Mouse (Mus musculus) frontal cortex, adult 2 months (tissue): ENCODE data around the gene Rac2. TPM values are rescaled to one million over a fixed set of nuclear protein-coding genes. Genes with fewer than 3 reads are reported as not detected.

Experiments
- DNase-seq, 2 experiments: peaks; one replicate each; pipeline ENCODE4 v3.0.0; 2022; ENCODE audit warnings: low spot score in 1 of 2; ENCODE audit errors: extremely low spot score in 1 of 2
- polyA plus RNA-seq: library from polyadenylated mRNA; depleted of rRNA; stranded (reverse); fragments of >200 nt; gene quantifications from 2 replicates; pipeline ENCODE4 v1.2.3, GENCODE M21; 2012; rRNA removed

Rac2 gene
- polyA plus RNA-seq, result 2.7 and 4.7 TPM in 2 replicates

DNA sequence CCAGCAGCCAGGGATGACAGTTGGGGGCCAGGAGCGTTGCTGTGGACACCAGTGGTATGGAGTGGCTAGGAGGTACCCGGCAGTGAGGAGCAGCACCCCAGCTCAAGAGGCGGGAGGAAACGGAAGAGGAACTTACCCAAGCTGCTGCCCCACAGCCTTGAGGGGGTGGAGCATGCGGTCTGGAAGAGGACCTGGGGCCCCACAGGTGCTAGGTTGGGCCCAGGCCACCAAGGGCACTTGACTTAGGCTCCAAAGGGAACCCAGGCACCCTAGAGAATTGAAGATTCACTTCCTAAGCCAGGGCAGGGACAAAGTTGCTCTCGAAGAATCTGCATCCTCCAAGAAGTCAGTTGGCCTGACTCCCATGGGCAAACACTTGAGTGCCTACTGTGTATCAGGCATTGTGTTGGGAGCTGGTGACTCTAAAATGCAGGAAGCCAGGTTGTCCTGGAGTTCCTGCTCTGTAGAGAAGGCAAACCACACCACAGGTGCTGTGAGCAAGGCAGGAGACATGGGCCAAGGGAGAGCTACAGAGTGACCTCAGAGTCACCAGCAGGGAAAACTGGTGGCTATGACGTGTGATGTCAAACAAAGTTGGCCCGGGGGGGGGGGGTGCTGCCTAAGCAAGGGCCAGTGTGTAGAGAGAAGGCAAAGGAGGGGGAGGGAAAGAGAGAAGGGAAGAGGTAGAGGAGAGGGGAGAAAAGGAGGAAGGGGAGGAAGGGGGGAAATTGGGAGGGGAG lies at the start of gene Rac2:
Rac2 (minus strand) TSS at position 126 of the 740 bp plus-strand sequence.
- DNase-seq, result no peak

DNA sequence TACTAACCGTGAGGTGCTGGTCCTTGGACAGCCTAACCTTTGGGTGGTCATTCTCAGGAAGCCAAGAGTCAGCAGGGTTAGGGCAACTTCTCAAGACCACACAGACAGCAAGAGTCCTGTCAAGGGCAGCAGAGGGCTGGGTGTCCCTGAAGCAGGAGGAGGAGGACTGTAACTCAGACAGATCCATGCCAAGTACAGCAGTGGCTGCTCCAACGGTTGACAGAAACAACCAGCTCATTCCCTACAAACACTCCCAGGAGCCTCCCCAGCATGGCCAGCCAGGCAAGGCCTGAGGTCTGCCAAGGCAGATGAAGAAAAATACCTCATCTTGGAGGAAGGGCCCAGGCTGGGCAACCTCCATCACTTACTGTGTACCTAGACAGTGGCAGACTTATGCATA lies 44.4 kb upstream of the Rac2 start:
- no peak for DNase-seq

- no peak for DNase-seq
Observed at GRCm38 (mm10) chr15:78614536-78614935, 42.0 kb upstream of the Rac2 start.

DNA sequence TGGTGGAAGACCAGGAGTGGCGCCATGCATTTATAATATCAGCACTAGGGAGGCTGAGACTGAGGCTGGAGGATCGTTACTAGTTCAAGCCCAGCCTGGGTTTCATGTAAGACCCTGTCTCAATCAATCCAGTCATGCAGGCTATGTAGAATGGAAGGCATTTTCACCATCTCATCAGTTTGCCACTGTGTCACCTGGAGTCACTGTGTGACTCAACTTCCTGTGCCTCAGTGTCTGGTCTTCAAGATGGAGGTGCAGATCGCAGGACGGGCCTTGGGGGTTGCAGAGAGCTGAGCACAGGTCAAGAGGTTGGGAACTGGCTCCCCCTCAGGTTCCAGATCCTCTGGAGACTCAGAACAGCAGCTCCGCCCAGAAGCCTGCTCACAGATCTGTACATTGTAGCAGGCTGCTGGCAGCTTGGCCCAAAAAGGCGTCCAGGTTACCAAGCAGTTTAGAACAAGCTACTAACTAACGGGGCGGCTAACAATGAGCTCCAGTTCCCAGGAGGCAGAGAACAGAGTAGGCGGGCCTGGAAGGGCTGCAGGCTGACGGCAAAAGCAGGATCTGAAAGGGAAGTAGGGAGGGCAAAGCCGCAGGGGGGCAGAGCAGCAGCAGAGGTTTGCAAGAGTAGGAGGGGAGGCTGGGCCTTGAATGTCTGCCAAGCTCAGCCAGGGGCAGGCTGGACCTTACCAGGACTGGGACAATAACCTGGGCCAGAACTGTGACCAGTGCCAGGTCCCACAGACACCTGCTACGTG lies 38.3 kb upstream of the Rac2 start:
- DNase-seq, result peak in 1 of 2 experiments; percentile 66

GRCm38 (mm10) chr15:78607463-78607862 lies 34.9 kb upstream of the Rac2 start:
- DNase-seq, result peak in 1 of 2 experiments; percentile 63

- no peak for DNase-seq
Observed at GRCm38 (mm10) chr15:78606059-78606458, 33.5 kb upstream of the Rac2 start.

GRCm38 (mm10) chr15:78605371-78605791 lies 32.8 kb upstream of the Rac2 start:
- DNase-seq, result no peak

DNA sequence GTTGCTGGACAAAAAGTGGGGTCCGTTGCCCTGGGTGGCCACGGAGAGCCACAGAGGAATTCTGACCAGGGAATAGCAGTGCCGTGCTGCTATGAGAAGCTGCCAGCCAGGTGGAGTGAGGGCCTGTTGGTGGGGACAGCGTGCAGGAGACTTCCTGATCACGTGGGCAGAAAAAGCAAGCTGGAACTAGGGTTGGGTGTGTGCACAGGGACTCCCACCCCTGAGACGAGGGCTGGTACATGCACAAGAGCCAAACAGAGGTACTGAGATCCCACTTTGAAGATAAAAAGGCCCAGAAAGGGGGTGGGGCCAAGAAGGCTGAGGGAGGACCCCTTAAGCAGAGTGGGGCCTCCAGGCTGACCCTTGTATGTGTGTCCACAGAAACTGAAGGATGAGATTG lies 31.7 kb upstream of the Rac2 start:
- no peak for DNase-seq

- DNase-seq, result no peak
Observed at GRCm38 (mm10) chr15:78601180-78601579, 28.6 kb upstream of the Rac2 start.

DNA sequence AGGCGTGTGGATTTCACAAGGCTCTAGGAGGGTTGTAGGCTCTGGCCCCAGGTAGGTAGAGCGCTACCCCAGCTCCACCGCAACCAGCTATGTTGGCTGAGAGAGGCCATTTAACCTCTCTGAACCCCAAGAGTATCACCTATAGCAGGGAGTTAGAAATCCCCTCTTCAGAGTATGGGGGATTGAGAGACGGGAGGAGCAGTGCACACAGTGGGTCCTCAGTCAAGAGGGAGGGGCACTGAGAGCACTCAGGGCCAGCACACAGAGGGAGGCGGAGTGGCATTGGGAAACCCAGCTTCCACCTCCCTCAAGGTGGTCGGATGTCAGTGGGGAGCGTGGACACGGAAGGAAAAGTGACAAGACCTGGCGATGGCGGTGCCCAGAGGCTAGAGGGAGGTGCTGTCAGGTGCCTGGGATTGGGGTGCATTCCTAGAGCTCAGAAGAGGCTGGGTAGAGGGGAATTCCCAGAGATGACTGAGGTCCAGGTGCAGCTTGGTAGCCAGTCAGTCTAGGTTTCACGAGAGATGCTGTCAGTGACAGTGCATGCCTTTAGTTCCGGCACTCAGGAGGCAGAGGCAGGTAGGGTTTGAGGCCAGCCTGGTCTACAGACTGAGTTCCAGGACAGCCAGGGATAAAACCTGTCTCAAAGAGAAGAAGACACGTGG lies 27.1 kb upstream of the Rac2 start:
- no peak for DNase-seq

GRCm38 (mm10) chr15:78599124-78599523 lies 26.5 kb upstream of the Rac2 start:
- no peak for DNase-seq

DNA sequence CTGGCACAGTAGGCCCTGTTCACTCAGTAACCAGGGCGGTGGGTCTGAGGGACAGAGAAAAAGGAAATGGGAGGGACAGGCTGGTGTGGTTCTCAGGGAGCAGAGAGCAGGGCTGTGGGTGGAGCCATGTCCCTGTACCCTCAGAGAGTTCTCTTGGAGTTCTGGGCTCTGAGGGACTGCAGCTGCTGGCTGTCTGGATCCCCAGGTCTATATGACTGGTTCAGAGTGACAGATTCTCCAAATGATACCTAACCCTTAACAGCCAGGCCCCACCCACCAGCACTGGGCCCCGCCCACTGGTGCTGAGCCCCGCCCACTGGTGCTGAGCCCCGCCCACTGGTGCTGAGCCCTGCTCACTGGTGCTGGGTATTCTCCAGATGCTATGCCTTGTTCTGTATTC lies 25.1 kb upstream of the Rac2 start:
- no peak for DNase-seq

- DNase-seq, result no peak
Observed at GRCm38 (mm10) chr15:78596914-78597313, 24.3 kb upstream of the Rac2 start, which contains the start of gene Cyth4. Cyth4 (plus strand) TSS chr15:78597047.

DNA sequence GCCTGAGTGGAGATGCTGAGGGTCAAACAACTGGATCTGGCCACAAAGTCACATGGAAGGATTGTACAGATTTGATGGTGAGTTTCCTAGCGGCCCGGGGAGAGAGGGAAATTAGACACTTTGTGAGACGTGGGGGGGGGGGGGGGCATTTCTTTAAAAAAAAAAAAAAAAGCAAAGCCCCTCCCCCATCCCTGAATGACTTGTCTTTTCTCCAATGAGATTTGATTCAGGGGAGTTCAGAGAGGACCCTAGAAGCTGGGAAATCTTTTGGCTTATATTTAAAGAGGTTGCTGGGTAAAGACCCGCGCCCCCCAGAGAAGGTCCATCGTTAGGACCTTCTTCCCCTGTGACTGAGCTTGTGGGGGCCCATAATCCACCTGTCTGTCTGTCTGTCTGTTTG lies 23.9 kb upstream of the Rac2 start:
- DNase-seq, result no peak

DNA sequence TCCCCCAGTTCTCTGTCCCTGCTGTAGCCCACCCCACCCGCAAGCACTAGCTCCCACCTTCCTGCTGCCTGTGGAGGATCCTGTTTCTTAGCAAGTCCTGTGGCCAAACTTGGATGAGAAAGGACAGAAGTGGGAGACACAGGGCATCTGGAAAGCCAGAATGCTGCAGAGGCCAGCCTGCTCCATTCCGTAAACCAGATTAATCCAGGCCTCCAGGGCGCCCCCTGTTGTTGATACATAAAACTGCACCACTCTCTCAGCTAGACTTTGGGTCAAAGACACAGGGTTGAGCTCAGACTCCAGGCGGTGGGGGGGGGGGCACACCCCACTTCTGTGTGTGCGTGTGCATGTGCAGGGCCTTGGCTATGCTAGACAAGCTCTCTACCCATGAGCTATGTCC lies 22.9 kb upstream of the Rac2 start:
- no peak for DNase-seq

DNA sequence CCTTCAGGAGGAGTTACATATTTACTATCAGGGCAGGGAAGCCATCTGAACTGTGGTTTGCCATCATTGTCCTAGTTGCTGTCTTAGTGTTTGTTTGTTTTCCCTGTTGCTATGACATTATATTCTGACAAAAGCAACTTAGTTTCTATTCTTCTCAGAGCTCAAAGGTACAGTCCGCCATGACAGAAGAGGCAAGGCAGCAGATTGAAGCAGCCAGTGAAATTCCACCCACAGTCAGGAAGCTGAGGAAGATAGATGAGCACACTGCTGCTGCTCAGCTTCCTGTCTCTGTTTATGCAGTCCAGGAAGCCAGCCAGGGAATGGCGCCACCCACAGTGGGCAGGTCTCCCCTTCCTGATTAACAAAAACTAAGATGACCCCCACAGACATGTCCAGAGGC lies 22.2 kb upstream of the Rac2 start:
- DNase-seq, result no peak

GRCm38 (mm10) chr15:78593896-78594425 lies 21.4 kb upstream of the Rac2 start:
- no peak for DNase-seq

DNA sequence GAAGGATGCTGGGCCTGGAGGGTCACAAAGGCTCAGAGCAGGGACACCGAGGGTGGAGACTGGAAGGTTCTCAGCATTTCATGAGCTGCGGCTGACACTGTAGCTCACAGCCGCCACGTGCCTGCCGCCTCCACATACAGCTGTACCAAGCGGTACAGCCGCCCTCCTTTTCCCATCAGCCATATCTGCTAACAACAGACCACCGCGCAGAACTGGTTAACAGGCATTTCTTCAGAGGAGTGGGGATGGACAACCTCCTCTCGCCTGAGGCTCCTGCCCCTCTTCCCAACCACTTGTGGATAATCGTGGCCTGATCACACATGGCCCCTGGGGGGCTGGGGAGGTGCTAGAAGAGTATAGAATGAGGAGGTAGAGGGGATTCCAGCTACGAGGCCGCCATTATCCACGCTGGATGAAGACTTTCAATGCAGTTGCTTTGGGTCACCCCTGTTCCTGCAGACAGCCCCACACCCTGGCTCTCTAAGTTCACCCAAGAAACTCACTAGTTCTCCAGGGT lies 19.9 kb upstream of the Rac2 start:
- no peak for DNase-seq

DNA sequence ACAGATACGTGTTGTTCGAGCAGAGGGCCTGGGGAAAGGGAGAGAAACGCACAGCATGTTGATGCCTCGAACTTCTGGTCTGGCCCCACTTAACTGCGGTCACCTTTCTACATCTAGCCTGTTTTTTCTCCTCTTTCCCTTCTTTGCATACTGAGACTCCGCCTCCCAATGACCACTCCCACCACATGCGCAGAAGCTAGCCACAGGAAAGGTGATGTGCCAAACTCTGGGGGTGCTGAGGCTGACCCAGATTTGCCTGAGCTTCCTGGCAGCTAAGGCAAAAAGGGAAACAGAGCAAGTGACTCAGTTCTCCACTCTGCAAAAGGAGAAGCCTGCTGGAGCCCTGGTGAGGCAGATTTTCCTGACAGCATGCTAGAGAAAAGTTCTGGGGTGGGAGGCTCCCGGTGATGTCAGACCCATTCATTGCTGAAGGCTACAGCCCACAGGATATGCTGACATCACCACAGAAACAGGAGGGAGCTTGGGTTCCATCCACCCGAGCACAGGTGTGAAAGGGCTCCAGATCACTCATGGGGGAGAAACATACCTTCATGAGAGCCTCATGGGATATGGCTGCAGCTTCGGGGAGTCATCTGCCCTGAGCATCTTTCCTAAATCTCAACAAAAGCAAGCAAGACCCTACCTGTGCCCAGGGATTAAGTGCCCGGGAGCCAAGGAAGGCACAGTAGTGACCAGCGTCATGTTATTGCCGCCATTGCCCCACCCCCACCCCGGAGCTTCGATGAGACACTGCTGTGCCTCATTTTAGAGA lies 19.3 kb upstream of the Rac2 start:
- DNase-seq, result no peak

DNA sequence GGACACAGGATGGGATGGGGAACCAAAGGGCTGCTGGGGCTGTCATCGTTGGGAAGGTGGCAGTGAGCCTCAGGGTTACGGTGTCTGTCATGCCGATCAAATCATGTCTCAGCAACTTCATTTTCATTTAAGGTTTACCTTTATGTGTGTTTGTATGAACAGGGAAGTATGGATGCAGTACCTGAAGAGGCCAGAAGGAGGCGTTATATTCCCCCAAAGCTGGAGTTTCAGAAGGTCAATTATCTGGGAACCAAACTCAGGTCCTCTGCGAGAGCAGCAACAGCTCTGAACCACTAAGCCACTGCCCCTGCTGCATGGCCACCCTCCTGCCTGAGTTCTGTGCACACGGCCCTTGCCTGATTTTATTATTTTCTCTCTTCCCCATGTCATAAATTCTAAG lies 18.2 kb upstream of the Rac2 start:
- no peak for DNase-seq
